Mouse (Mus musculus) kidney, adult 8-10 months (tissue): ENCODE data around the gene Lyve1.

ENCODE experiments used
- DNase-seq, 2 experiments: peaks; one replicate each; pipeline ENCODE4 v3.0.0; 2022

The Lyve1 gene

GRCm38 (mm10) chr7:110851541-110852203 lies 11.4 kb downstream of the Lyve1 start:
- DNase-seq = no peak

GRCm38 (mm10) chr7:110848371-110848770 lies 14.7 kb downstream of the Lyve1 start:
- no peak for DNase-seq

DNA sequence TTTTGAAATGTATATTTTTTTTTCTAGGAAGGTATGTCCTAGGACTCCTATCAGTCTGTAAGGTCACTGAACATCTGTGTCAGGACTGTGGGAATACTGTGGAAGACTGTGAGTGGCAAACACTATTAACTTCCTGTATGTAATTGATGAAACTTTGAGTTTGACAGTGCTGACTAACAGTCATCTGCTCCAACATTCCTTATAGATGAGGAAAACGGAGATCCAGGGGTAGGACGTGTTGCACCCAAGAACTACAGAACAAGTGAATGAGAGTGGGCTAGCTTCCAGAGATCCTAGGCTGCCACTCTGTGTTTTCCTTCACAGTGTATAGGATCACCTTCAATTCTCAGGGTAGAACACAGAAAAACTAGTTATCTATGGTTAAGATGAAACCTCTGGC lies 15.7 kb downstream of the Lyve1 start:
- no peak for DNase-seq

GRCm38 (mm10) chr7:110843916-110844874 lies 18.8 kb downstream of the Lyve1 start, which contains the start of gene Rnf141:
Gene Rnf141 (minus strand): TSS chr7:110844457.
- DNase-seq = peak; percentile 87 to 94

DNA sequence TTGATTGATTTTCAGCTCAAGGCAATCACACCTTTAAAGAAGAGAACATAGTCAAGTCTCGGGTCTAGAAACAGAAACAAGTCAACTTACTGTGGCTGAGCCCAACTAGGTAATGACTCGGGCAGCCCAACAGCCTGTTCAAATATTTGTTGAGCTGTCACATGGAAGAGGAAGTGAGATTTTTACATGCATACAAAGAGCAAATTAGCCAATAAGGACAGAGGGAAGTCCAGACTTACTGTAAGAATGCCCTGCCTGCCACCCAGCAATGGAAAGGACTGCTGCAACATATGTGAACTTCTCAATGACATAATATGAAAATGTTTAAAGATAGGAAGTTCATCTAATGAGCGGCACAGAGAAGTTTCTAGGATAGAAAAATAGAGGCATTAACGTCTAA lies 22.7 kb downstream of the Lyve1 start:
- DNase-seq = no peak

DNA sequence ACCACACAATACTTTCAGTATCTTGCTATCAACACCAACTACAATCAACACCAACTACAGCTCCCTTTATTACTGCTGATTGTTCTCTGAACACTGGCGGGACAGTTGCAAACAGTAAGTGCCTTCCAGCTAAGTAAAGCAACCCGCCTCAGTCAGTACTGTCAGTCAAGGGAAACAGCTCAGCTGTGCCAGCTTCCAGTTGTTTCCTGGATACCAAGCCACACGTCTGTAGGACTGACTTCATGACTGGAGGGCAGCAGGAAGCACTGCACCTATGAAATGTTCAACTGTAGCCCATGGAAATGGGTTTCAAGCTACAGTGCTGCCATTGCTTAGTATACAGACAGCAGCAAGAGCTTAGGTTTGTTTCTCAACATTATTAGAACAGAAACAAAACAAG lies 28.5 kb downstream of the Lyve1 start:
- no peak for DNase-seq

GRCm38 (mm10) chr7:110834018-110834417 lies 29.0 kb downstream of the Lyve1 start:
- DNase-seq = no peak

GRCm38 (mm10) chr7:110833024-110833423 lies 30.0 kb downstream of the Lyve1 start:
- DNase-seq = no peak

GRCm38 (mm10) chr7:110823995-110824953 lies 38.8 kb downstream of the Lyve1 start:
- DNase-seq = no peak

DNA sequence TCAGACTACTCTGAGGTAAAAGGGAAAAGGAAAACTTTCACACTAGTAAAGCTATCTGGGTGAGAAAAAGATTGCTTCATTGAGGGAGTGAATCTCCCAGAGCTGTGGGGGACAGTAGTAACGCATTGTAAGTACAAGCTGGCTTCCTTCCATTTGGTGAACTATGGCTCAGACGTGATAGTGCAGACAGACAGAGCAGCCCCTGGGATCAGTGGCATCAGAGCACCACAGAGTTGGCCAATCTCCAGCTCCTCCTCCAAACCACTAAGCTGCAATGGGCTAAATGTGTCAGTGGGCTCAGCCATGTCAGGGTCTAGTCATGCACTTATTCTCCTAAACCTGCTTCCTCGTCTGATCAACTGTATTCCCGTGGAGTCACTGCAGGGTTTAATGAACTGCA lies 39.4 kb downstream of the Lyve1 start:
- DNase-seq = no peak

DNA sequence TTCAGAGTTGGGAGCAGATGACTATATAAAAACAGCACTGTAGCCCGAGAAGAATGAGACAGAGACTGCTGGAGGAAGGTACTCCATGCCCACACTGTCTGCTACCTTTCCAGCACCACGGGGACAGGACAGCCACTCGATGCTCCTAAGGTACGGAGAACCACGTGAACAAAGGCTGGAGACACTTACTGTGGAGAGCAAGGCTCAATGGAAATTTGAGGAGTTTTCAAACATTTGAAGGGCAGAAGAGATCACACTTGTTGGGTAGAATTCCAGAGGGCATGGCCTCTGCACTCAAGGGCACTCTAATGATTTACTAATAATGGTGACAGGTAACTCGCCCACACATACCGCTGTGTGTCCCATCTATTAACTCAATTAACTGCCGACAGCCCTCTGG lies 40.0 kb downstream of the Lyve1 start:
- DNase-seq = no peak

DNA sequence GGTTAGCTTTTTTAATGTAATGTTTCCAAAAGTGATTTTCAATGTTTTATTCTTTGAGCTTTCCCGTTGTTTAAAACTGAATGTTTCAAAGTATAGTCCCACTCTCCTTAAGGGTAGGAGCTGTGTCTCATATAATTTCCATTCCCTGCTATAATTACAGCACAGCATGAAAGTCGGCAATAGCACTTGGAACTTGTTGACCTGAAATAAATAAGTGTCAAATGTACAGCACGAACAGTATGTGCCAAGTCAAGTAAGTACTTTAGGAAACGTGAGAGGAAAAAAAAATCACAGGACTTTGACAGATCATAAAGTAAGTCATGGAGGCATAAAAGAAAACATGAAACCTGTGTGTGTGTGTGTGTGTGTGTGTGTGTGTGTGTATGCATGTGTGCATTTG lies 41.0 kb downstream of the Lyve1 start:
- no peak for DNase-seq

DNA sequence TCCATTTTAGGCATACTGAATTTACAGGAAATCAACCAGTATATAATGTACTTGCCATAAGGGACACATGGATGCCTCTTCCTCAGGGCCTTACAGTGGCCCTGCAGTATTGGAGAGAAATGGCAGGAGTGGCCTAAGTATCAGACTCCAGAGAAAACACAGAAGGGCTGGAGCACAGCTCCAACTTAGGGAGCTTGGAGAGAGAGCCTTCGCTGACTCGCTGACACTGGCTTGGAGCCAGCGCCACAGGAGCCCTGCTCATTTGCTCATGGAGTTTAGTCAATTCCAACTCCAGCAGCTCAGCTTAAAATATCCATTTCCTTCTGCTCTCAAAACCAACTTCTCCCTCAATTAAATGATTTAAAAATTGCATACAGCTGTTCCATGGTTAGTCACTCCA lies 41.4 kb downstream of the Lyve1 start:
- no peak for DNase-seq

- DNase-seq = no peak
Measured at GRCm38 (mm10) chr7:110821068-110821467, 42.0 kb downstream of the Lyve1 start.

- no peak for DNase-seq
Measured at GRCm38 (mm10) chr7:110818787-110819350, 44.2 kb downstream of the Lyve1 start.

- DNase-seq = peak; percentile 39 to 41
Measured at GRCm38 (mm10) chr7:110818206-110818605, 44.8 kb downstream of the Lyve1 start.

- peak; percentile 43 to 65 for DNase-seq
Measured at GRCm38 (mm10) chr7:110816037-110816436, 47.0 kb downstream of the Lyve1 start.

DNA sequence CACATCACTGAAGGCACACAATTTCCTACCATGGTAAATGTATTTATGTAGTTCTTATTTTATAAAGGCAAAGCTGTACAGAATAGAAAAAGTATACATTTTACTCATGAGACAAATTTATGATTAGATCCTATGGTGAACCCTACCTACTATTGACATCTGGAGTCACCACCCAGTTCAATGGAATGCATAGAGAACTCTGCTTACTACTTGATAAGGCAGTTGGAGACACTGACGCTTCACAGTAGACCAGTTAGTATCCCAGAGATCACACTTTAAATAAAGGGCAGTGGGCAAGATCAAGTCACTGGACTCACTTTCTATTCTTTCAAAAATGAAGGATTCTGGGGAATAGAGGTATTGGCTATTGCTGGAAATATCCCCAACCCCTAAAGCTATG lies 49.1 kb downstream of the Lyve1 start:
- DNase-seq = no peak

DNA sequence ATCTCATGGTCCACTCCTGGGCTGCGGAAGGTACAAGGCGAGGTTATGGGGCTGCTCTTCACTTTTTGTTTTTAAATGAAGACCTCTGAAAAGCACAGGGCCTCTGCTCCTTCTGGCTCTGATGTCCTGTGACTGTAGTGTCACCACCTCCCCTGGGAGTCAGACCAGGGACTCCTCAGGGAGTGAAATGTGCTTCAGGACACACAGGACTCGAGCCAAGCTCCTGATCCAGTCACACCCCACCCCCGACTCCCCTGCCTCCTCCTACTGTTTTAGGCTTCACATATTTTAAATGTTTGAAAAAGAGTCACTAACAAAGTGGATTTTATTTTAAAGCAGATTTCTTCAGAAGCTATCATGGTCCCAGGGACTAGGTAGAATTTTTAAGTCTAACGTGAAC lies 51.5 kb downstream of the Lyve1 start:
- DNase-seq = no peak

GRCm38 (mm10) chr7:110810995-110811394 lies 52.0 kb downstream of the Lyve1 start:
- DNase-seq = no peak

DNA sequence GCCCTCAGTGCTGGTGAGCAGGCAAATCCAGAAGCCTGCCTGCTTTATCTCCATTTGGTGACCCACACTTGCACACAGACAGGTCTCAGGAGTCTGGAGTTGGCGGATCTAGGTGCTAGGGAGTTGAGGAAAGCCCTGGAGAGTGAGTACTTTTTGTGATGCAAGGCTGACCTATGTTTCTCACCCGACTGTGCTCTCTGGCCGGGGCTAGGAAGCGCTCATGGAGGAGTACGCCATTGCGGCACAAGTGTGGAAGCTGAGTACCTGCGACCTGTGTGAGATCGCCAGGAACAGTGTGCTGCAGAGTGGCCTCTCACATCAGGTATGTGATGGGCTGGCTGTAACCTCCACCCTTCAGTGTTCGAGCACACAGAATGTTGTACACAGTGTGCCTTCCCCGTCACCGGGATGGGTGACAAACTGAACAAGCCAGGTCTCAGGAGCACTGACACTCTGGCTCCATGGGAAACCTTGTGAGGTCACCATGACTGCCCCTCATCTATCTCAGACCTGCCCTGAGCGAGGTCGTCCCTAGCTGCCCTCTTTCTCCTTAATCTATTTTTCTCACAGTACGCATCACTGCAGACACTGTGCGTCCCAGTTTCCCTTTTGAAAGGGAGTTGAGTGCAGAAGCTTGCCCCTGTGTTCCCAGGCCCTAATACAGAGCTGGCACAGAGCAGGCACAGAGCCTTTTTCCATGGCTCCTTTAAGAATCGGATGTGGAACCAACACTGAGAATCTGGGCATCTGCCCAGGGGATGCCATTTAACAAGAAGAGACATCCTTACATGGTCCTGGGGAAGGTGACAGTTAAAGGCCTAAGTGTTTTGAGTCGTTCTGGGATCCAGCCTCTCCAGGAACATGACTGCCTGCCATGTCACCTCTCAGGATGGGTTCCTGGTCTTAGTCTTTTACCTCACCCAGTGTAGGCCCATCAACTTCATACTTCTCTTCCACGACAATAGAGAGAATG lies 53.2 kb downstream of the Lyve1 start:
- no peak for DNase-seq
